Comparison of ENCODE assay signal across 20 mouse cellular contexts in the genomic region with DNA sequence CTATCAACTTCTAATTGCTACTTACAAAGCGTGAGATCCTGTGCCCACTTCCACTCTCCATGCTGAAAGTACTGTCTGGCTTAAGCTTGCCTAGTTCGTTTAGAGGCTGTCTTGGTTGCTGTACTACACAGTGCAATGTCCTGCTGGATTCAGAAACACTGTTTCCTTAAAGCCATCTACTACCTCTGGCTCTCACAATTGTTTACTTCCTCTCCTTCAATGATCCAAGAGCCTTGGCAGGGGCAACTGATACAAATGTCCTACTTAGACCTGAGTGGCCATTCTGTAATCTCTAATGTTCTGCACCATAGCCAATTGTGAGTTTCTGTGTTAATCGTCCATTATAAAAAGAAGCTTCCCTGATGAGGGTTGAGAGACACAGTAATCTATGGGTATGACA. TPM values are rescaled to one million over a fixed set of nuclear protein-coding genes. Genes with fewer than 3 reads are reported as not detected.
"Had no signal": no experiment of that assay in that cellular context is flagged by ENCODE, and none has a peak within 500 bp of the region (broad histone marks: within the 10 kb centered on the region; RNA-seq: fewer than 3 reads in every experiment).

No protein-coding gene starts in this region.

- H3K4me3 ChIP-seq: kidney, embryonic 15.5 days; left cerebral cortex, adult 2 months; liver, embryonic 13.5 days; megakaryocyte, embryonic 14.5 days; midbrain, embryonic 10.5 days; midbrain, embryonic 13.5 days; myocyte; neural tube, embryonic 13.5 days; stomach, embryonic 15.5 days had no signal

- H3K27ac ChIP-seq: kidney, embryonic 15.5 days; left cerebral cortex, adult 2 months; liver, embryonic 13.5 days; midbrain, embryonic 10.5 days; midbrain, embryonic 13.5 days; neural tube, embryonic 13.5 days; stomach, embryonic 15.5 days had no signal

- H3K4me2 ChIP-seq: kidney, embryonic 15.5 days; liver, embryonic 13.5 days; lung, embryonic 14.5 days; midbrain, embryonic 13.5 days; neural tube, embryonic 13.5 days; stomach, embryonic 15.5 days had no signal

- H3K9me3 ChIP-seq: kidney, embryonic 15.5 days; liver, embryonic 13.5 days; megakaryocyte, embryonic 14.5 days; midbrain, embryonic 10.5 days; midbrain, embryonic 13.5 days; neural tube, embryonic 13.5 days; stomach, embryonic 15.5 days had no signal

- ATAC-seq: midbrain, embryonic 13.5 days; midbrain, embryonic 16.5 days had no signal

- H3K36me3 ChIP-seq: kidney, embryonic 15.5 days; liver, embryonic 13.5 days; midbrain, embryonic 10.5 days; midbrain, embryonic 13.5 days; neural tube, embryonic 13.5 days; stomach, embryonic 15.5 days had no signal

- H3K4me1 ChIP-seq: kidney, embryonic 15.5 days; liver, embryonic 13.5 days; megakaryocyte, embryonic 14.5 days; midbrain, embryonic 10.5 days; midbrain, embryonic 13.5 days; neural tube, embryonic 13.5 days; stomach, embryonic 15.5 days had no signal

- DNase-seq: kidney, adult 8-10 months; kidney, postnatal 10 days; kidney, postnatal 36 days; layer of hippocampus, postnatal 36 days; liver, embryonic 13.5 days; lung, embryonic 14.5 days; retina, postnatal 1 day; right cerebral cortex, postnatal 25 days; spleen, adult 18-20 months; thymus, postnatal 25 days had no signal

- H3K9ac ChIP-seq: kidney, embryonic 15.5 days; liver, embryonic 13.5 days; lung, embryonic 14.5 days; midbrain, embryonic 13.5 days; neural tube, embryonic 13.5 days; stomach, embryonic 15.5 days had no signal

- H3K27me3 ChIP-seq: kidney, embryonic 15.5 days; liver, embryonic 13.5 days; megakaryocyte, embryonic 14.5 days; midbrain, embryonic 13.5 days; neural tube, embryonic 13.5 days; stomach, embryonic 15.5 days had no signal

RNA-seq across cellular contexts. Expression of a gene that starts 47.4 kb away (rescaled TPM):
- total RNA-seq: monocyte, adult 5-6 weeks had no signal
